Mouse (Mus musculus) heart, postnatal 36 days (tissue): ENCODE results near the gene Tmem136. TPM values are rescaled to one million over a fixed set of nuclear protein-coding genes. Genes with fewer than 3 reads are reported as not detected.

Source experiments
- DNase-seq, 2 experiments: peaks; one replicate each; pipeline ENCODE4 v3.0.0; 2021 to 2022
- intact Hi-C: fragments of 180-260 bp; cut with DNase I; formaldehyde crosslinking; loops from one replicate; pipeline ENCODE4 v1.15.1; 2025
- total RNA-seq, 2 experiments: library from RNA; stranded (reverse); gene quantifications; 2 replicates each; pipeline ENCODE4 v1.2.3; 2021

Tmem136 gene
- total RNA-seq, 2 experiments from 2014 or later = 6.1 to 9.1 TPM

DNA sequence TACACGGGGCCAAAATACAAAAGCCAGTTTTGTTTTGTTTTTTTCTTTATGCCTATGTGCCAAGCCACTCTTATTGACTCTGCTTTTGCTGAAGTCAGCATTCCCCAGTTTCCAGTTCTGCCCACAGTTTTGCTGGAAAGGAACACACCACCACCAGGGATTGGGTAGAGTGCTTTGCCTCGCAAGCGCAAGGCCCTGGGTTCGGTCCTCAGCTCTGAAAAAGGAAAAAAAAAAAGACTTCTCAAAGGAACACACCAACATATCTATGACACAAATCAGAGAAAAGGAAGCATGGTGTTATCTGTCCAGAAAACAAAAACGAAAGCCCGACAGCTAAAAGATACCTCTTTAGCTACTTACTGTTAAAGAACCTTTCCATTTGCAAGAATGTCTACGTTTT, 7.2 kb downstream of the Tmem136 start:
- intact Hi-C loops = no loop called here
- no peak for DNase-seq

DNA sequence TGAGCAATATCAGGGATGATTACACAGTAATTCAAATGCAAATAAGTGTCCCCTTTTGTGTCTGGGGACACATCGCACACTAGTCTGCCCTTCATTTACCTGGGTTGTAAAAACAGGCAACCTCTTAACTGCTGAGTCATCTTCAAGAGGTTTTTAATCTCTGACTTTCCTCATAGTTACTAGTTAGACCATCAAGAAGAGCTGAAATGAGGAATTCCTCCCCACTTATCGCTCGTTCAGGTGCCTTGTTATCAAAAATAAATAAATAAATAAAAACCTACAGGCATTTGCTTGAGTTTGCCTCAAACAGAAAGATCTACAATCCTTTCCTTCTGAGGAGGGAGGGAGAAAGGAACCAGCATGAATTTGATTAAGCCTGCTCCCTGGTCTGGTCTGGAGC, 7.6 kb downstream of the Tmem136 start:
- no peak for DNase-seq
- intact Hi-C loops = no loop called here

DNA sequence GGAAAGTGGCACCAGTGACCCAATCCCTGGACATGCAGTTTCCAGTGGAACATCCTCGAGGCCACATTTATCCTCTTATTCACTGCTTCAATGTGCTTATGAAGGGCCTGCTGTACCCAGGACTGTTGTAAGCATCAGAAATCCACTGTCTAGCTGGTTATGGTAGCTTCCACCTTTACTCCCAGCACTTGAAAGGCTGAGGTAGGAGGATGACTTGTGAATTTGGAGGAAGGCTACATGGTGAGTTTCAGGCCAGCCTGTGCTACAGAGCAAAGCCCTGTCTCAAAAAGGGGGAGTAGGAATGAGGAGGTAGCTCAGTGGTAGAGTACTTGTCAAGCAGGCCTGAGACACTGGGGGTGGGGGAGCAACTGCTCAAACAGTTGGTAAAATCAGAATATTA, 8.3 kb downstream of the Tmem136 start:
- intact Hi-C loops = no loop called here
- no peak for DNase-seq

DNA sequence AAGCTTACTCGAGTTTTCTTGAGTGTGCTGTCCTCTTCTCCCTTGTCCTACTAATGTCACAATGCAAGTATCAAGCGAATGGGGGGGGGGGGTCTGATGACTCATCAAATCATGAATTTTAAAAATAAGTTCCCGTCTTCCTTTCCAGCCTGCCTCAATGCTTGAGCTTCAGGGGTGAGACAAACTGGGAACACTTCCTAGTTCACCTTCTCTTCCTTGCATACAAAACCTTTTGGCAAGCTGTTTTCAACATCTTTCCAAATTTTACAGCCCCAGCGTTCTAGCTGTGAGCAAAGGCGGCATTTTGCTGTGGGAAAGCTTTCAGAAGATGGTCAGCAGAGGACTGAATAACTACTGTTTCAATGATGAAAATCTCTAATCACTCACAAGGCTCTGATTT, 8.8 kb downstream of the Tmem136 start:
- intact Hi-C loops = loop anchor here (1.0 kb wide), 1 partner anchor 107 kb away; no protein-coding TSS in a partner anchor
- no peak for DNase-seq

DNA sequence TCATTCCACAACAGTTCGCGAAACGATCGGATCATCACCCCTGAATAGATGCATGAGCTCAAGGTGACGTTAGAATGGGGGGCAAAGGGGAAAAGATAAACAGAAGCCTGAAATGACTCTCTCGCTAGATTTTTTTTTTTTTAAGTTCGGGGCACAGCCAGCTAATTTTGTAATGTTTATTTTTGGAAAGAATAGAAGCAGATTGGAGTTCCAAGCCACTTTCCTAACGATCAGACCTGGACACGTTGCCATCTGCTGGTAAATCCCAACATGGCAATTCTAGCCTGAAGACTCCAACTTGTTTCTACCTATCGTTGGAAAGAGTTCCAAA, 9.2 kb downstream of the Tmem136 start, which contains the start of gene Arhgef12:
Arhgef12 (minus strand) TSS at position 53 of the 331 bp plus-strand sequence.
- peak; percentile 59 to 72 for DNase-seq
- intact Hi-C loops = loop anchor here (1.0 kb wide), 1 partner anchor 107 kb away; no protein-coding TSS in a partner anchor

DNA sequence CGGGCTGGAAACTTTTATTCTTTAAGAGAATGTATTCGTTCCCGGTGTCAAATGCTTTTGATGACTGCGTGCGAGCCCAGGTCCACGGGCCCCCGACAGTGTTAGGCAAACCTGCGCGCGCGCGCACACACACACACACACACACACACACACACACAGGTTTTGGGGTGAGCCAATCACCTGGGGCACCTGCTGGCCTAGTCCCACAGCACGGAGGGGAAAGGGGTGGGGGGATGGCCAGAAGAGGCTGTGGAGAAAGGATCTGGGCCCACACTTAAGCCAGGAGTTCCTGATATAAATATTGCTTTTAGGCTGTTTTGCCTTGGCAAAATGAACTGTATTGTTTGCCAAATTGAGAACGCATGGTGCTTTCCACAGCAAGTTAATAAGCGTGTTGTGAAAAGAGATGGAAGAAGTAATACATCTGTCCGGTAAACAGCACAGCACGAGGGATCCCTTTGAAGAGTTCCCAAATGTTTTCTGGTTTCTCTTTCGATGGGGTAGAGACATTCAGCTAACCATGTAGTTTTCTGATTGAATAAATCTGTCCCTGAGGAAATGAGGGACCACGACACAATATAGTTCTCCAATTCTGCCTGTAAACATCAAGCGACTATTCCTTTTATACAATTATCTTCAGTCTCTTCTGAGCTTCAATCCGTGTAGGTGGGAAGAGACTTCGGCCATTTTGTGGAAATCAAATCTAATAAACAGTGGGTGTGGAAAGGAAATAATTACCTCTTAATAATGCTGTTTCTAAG, 9.8 kb downstream of the Tmem136 start:
- no peak for DNase-seq
- intact Hi-C loops = loop anchor here (1.0 kb wide), 1 partner anchor 106 kb away; no protein-coding TSS in a partner anchor

DNA sequence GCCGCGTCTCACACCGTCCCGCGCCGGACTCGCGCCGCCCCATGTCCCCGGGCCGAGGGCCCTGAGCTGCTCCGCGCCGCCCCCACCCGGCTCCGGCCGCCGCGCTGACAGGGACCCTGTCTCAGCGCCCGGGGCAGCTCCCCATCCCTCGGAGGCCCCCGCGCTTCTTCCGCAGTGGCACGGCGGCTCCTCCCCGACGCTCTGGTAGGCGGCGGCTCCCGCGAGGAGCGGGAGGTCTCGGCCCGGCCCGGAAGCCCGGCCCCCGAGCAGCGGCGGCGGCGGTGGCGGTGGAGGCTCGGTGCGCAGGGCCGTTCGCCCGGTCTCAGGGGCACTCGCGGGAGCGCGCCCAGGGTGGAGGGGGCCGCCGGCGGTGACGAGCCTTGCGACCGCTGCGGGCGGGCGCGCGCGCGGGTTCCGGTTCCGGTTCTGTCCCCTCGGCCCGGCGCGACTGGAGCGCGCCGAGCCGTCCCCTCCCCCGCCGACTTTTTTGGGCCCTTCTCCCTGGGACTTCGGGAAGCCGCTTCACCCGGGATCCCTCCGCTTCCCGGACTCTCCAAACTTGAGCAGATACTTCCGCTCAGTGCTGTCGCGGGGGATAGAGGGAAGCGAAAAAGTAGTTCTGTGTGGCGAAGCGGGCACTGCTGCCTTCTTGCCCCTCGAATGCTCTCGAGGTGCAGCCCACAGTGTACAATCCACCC, 10.6 kb downstream of the Tmem136 start:
- intact Hi-C loops = loop anchor here (2.0 kb wide), 1 partner anchor 69 kb away; no protein-coding TSS in a partner anchor
- DNase-seq = peak; percentile 93 to 95

DNA sequence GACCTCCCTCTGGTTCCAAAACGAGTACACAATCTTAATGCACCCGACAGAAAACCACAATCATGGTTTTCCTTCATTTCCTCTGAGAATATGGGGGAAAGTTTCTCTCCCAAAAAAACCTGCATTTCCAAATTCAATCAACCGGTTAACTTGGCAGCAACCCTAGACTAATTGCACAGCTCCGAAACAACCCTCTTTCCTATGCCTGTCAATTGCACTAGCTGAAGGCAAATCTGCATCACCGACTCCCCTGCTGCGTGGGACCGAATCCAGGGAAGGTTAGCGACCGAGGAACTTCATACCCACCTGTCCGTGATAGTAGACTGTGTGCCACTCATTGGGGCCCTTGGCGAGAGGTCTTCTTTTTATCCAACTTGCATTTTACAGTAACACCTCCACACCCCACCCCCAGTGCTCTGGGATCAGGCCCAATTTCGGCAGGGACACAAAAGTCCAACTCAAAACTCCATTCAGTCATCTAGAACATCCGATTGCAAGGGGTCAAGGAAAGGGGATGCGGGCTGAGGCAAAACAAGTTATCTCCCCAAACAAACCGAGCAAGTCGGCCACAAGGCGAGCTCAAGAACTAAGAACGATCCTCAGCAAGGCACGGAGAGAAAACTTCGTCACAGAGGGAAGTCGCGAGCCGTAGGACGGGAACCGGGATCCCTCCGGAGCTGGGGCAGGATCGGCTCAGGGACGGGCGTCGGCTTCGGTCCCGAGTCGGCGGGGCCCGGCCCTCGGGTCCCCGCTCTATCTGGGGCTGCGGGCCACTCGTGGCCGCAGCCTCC, 11.3 kb downstream of the Tmem136 start:
- peak; percentile 46 to 50 for DNase-seq
- intact Hi-C loops = loop anchor here (2.0 kb wide), 1 partner anchor 68 kb away; no protein-coding TSS in a partner anchor

DNA sequence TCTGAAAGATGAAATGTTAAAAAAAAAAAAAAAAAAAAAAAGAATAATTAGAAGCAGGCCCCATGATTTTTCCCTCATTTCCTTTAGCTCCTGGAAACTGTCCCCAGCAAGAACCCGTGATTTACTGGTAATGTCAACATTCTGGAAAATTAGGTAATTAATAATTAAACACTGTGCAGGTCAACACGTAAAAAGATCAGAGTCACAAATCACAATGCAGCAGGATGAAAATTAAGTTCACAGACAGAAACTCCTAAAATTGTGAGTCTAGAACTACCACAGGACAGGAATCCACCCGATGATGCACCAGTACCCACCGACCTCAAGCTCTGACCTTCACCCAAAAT, 11.9 kb downstream of the Tmem136 start:
- DNase-seq = no peak
- intact Hi-C loops = loop anchor here (2.0 kb wide), 1 partner anchor 68 kb away; no protein-coding TSS in a partner anchor

DNA sequence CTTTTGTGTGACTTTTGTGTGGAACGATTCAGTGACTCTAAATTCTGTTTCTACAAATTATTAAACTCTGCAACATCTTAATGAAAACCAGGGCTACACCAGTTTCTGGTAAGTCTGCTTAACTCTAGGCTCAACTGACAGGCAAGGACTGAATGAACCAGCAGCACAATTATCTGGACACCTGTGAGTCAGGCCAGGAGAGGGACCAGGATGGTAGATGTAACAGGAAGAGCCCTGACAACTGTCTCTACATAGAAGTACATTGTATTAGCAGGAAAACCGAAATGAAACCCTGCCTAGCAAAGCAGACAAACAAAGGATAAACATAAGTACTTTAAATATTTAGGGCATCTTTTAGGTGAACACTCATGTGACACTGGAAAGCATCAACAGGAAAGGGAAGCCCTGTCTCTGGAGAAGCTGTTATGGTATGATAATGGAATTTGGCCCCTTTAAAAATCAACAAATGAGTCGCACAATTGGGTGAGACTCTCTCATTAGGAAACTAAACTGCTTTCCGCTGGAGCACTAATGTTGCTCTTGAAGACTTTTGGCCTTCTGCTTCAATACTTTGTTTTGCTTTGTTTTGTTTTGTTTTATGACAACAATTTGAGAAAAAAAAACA, 12.6 kb downstream of the Tmem136 start:
- DNase-seq = no peak
- intact Hi-C loops = loop anchor here (2.0 kb wide), 1 partner anchor 67 kb away; no protein-coding TSS in a partner anchor

DNA sequence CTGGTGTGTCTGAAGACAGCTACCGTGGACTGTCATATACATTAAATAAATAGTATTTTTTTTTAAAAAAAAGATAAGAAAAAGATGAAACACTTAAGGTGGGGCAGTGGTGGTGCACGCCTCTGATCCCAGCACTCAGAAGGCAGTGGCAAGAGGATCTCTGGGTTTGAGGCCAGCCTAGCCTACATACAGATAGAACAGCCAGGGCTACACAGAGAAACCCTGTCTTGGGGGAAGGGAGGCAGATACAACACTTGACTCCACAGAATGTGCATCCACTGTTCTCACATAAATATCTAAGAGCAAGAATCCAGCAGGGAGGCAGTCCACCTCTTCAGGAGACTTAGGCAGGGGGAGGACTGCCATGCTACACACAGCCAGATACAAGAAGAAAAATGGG, 13.4 kb downstream of the Tmem136 start:
- intact Hi-C loops = no loop called here
- DNase-seq = no peak

DNA sequence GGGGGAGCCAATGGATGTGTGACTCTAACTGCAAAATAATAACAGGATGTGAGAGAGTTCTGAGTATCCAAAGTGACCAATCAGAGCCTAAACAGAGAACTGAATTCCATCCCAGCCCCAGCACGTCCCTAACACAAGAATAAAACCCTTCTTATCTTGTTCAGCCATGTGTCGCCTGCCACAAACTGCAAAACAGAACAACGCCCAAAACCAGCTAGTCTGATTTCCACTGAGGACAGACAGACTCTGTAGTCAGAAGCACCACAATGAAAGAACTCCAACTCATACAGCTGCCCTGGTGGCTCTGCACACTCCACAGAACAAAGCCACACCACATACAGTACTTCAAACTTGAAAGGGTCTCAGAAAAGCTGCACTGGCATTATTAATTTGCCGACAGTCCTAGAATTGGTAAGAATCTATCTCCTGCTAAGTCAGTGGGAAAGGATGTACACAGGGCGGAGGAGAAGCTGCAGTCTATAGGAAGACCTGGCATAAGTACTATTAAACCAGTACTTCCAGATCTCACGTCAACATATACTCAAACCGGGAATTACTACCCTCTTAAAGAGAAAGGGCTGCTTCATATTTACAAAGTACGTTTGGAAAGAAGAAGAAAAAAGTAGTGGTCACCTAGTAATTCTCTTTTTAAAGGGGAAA, 14.3 kb downstream of the Tmem136 start:
- intact Hi-C loops = no loop called here
- peak in 1 of 2 experiments; percentile 32 for DNase-seq

DNA sequence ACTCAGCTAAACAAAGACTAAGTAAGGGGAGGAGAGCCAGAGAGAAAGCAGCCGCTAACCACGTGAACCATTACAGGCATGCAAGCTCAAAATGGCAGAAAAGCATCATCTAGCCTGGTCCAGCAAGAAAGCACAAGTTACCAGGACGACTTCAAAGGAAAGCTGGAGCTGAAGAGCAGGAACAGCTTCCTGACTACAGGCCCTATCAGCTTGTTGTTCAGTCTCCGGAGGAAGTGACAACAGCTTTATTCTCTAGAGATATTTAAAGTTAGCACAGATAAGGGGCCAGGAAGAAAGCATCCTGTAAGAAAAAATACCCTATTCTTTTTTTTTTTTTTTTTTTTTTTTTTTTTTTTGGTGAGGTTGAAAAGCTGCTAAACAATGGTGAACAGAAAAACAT, 17.4 kb downstream of the Tmem136 start:
- DNase-seq = no peak
- intact Hi-C loops = no loop called here

DNA sequence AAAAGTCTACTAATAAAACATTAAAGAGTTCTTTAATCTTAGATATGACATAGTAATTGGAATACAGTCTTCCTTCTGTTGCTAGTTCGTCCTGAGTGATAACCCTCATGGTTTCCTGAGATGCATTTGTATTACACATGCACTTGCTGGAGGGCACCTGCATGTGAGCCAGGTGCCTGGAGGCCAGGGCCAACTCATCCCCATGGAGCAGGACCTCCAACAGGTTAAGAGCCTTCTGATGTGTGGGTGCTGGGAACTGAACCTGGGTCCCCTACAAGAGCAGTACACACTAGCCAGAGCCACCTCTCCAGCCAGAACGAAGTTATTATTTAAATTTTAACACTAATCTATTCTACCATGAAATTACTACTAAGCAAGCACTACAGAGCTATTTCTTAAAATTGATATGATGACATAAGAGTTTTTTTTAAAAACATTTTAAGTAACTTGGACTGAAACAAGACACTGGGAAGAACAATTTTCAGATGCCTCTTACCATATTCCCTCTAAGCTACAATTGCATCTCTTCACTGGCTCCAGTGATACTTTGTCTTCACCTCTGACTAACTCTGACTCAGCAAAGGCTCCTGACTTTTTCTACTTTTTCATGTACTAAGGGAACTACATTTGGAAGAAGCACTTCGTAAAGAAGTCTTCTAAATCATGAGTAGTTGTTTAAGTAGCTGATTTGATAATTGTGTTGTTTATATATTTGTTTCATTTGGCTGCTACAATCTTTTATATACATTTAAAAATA, 18.4 kb downstream of the Tmem136 start:
- intact Hi-C loops = no loop called here

DNA sequence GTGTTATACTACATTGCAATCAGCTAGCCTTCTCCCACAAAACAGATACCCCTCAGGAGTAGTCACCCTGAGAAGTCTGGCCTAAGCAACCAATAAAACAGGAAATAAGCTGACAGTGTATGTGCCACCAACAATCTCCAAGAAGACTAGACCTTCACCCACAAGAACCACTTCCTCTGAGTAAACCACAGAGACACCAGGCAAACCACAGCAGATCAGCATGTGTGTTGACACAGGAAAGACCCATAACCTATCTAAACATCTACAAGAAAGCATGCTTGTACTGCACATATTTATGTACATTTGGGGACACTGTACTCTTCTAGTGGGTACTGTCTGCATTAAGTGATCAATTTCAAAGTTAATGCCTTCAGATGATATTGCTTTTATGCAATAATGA, 20.0 kb downstream of the Tmem136 start:
- no peak for DNase-seq
- intact Hi-C loops = no loop called here

More for the DNA sequence above, 18.4 kb downstream of the Tmem136 start:
- DNase-seq = no peak

DNA sequence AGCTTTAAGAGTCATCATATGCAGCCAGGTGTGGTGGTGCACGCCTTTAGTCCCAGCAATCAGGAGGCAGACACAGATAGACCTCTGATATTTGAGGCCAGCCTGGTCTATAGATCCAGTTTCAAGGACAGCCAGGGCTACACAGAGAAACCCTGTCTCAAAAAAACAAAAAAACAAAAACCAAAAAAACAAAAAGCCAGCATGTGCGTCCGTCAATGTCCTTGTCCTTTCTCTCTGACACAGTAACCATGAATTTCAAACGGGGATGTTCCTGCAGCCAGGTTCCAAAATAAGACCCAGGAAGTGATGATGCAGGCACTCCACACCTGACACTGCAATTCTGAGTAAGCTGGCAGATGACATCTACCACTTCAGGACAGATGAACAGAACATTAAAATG, 21.5 kb downstream of the Tmem136 start:
- no peak for DNase-seq
- intact Hi-C loops = no loop called here

DNA sequence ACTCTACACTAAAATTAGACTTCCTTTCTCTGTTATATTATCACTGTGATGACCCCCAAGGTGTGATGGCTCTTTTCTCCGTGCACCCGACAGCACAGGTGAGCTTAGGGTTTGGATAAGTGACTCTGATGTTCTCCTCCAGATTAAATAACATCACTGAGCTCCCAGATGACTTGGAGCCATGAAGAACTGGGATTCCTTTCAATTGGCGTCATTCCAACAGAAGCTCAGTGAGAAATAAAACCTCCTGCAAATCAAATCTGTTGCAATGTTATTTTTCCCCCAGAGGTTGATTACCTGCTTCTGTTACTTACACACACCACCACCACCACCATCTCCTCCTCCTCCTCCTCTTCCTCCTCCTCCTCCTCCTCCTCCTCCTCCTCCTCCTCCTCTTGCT, 22.6 kb downstream of the Tmem136 start:
- intact Hi-C loops = no loop called here
- DNase-seq = no peak

DNA sequence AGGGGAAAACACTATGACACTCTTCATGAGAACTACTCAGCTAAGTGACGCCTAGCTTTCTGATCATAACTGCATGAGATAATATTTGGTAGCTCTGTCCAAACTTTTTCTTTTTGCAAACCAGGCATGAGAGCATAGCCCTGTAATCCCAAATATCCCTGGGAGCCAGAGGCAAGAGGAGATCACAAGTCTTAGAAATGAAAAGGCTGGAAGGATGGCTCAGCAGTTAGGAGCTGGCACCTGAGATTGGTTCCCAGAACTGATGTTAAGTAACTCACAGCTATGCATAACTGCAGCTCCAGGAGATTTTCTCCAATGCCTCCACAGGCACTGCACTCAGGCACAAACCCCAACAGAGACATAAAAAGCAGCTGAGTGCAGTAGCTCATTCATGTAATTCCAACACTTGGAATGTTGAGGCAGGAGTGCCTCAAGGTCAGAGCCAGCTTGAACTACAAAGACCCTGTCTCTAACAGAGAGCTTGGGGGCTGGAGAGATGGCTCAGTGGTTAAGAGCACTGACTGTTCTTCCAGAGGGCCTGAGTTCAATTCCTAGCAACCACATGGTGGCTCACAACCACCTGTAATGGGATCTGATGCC, 30.6 kb downstream of the Tmem136 start:
- intact Hi-C loops = loop anchor here (5.0 kb wide), 1 partner anchor 48 kb away; no protein-coding TSS in a partner anchor
- DNase-seq = no peak
